Mouse (Mus musculus) forebrain, postnatal 0 days (tissue): Measurements from ENCODE around the gene Abcd3. TPM values are rescaled to one million over a fixed set of nuclear protein-coding genes. Genes with fewer than 3 reads are reported as not detected.

Experiments
- ATAC-seq: fragments of 200-750 bp; cut with Nextera tagmentation; 2 replicates; pipeline ENCODE4 v1.8.0; 2017; ENCODE audit warnings: mild to moderate bottlenecking, moderate library complexity
- DNase-seq: peaks from one replicate; pipeline ENCODE4 v3.0.0-alpha.2; 2015
- H3K27ac ChIP-seq: fragments of 300-500 bp; sonication (generic); 2 replicates; pipeline ENCODE4 v1.5.1; 2014; ENCODE audit warnings: low read depth, mild to moderate bottlenecking, antibody characterized with exemption, low read length, moderate library complexity, mixed read lengths
- H3K27me3 ChIP-seq: fragments of 300-500 bp; sonication (generic); 2 replicates; pipeline ENCODE4 v1.6.1; 2014; ENCODE audit warnings: mild to moderate bottlenecking, low read length, mixed read lengths; ENCODE audit not compliant: insufficient read depth
- H3K36me3 ChIP-seq: fragments of 300-500 bp; sonication (generic); 2 replicates; pipeline ENCODE4 v1.6.1; 2014; ENCODE audit warnings: mild to moderate bottlenecking, moderate library complexity; ENCODE audit not compliant: insufficient read depth
- H3K4me1 ChIP-seq: fragments of 300-500 bp; sonication (generic); 2 replicates; pipeline ENCODE4 v1.6.1; 2014; ENCODE audit warnings: antibody characterized with exemption; ENCODE audit not compliant: insufficient read depth
- H3K4me2 ChIP-seq: fragments of 300-500 bp; sonication (generic); 2 replicates; pipeline ENCODE4 v1.6.1; 2014; ENCODE audit warnings: low read depth, mild to moderate bottlenecking, moderate library complexity
- H3K4me3 ChIP-seq: fragments of 300-500 bp; sonication (generic); 2 replicates; pipeline ENCODE4 v1.5.1; 2014; ENCODE audit warnings: low read depth, low read length, mixed read lengths
- H3K9ac ChIP-seq: fragments of 300-500 bp; sonication (generic); 2 replicates; pipeline ENCODE4 v1.6.1; 2014; ENCODE audit warnings: mild to moderate bottlenecking
- H3K9me3 ChIP-seq: fragments of 300-500 bp; sonication (generic); 2 replicates; pipeline ENCODE4 v1.6.1; 2016; ENCODE audit warnings: low read length
- CTCF ChIP-seq: sonication (generic); IDR thresholded peaks from 2 replicates; pipeline ENCODE4 v1.5.1; 2016; ENCODE audit warnings: antibody characterized with exemption, control low read depth, low read depth
- WGBS: fragments of 180-500 bp; shearing (Covaris S2); extraction: QIAGEN DNeasy Blood & Tissue Kit; methylation state at CpG from one replicate; pipeline ENCODE4 v1.1.7; 2014; 5-methylcytosine and 5-hydroxymethylcytosine counted together
- polyA plus RNA-seq: library from polyadenylated mRNA; unstranded; fragments of >200 nt; fragmentation: Nextera tagmentation; extraction: Ambion mirVana; gene quantifications from 2 replicates; pipeline ENCODE4 v1.2.1, GENCODE M21; 2015
- total RNA-seq: library from RNA; depleted of rRNA; stranded (reverse); fragments of >200 nt; gene quantifications from 2 replicates; pipeline ENCODE4 v1.2.3, GENCODE M21; 2014; rRNA removed

Abcd3 gene
- total and polyA plus RNA-seq, 2 experiments from 2014 or later = 65.7 to 72.8 TPM

- Histone ChIP-seq H3K36me3 (no peaks in the 10 kb centered on the region), H3K27me3 (no peaks in the 10 kb centered on the region), H3K4me2 (no peak overlapping the region), H3K4me1 (no peaks in the 10 kb centered on the region), H3K27ac (no peak overlapping the region), H3K9me3 (no peaks in the 10 kb centered on the region), H3K4me3 (no peak overlapping the region), H3K9ac (no peak overlapping the region)
- TF ChIP-seq CTCF = no peak
- WGBS = 36% methylated on average over 8 of the region's 8 CpGs
- ATAC-seq = no peak
- no peak for DNase-seq
Measured at GRCm38 (mm10) chr3:121713816-121714215, 101.3 kb downstream of the Abcd3 start.

- no peak for DNase-seq
- no peak for ATAC-seq
- Histone ChIP-seq H3K9ac (no peak overlapping the region), H3K4me2 (no peak overlapping the region), H3K27me3 (no peaks in the 10 kb centered on the region), H3K4me3 (no peak overlapping the region), H3K9me3 (no peaks in the 10 kb centered on the region), H3K27ac (no peak overlapping the region), H3K4me1 (no peaks in the 10 kb centered on the region), H3K36me3 (no peaks in the 10 kb centered on the region)
- 72% methylated on average over 17 of the region's 17 CpGs for WGBS
- no peak for TF ChIP-seq CTCF
Measured at GRCm38 (mm10) chr3:121713151-121713701, 101.9 kb downstream of the Abcd3 start.

GRCm38 (mm10) chr3:121712222-121712621 is 102.9 kb downstream of the Abcd3 start:
- Histone ChIP-seq H3K9me3 (no peaks in the 10 kb centered on the region), H3K36me3 (no peaks in the 10 kb centered on the region), H3K27me3 (no peaks in the 10 kb centered on the region), H3K4me1 (no peaks in the 10 kb centered on the region), H3K4me2 (no peak overlapping the region), H3K27ac (no peak overlapping the region), H3K9ac (no peak overlapping the region), H3K4me3 (no peak overlapping the region)
- DNase-seq (no peak), ATAC-seq (no peak)
- WGBS = 81% methylated on average over 4 of the region's 4 CpGs
- TF ChIP-seq CTCF = no peak

DNA sequence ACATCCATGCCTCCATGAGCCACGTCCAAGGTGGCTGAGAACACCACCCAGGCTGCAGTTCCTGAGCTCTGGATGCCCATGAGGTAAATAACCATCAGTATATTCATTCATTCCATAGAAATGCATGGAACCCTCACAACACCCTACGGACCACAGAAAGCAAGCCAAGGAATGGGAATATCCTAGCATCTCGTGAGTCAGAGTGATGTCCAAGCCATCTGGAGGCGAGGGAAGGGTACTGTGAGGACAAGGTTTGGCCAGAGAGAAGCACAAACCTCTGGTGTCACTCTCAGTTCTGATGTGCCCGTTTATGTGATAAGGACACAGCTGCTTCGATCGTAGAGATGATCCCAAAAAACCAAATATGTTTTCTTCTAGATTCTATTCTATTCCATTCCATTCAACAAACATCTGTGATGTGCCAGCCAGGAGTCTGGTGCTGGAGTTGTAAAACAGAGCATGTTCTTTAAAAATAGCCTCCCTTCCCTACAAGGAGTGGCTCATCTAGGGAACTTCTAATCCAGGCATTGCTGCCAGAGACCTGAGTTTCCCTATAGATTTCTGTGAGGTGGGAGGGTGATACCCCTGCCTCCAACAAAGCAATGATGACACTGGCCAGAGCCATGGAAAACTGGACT is 104.1 kb downstream of the Abcd3 start:
- ATAC-seq = no peak

More for the DNA sequence above, 104.1 kb downstream of the Abcd3 start:
- Histone ChIP-seq H3K9ac (no peak overlapping the region), H3K9me3 (no peaks in the 10 kb centered on the region), H3K4me3 (no peak overlapping the region), H3K27me3 (no peaks in the 10 kb centered on the region), H3K4me1 (no peaks in the 10 kb centered on the region), H3K36me3 (no peaks in the 10 kb centered on the region), H3K4me2 (no peak overlapping the region), H3K27ac (no peak overlapping the region)
- TF ChIP-seq CTCF = no peak
- no peak for DNase-seq
- WGBS = 83% methylated on average over 7 of the region's 7 CpGs

Other genes with a start within 250 kb of the Abcd3 start
- not detected in 2 replicates for gene 4930432M17Rik, start 144.5 kb downstream of the Abcd3 start, total RNA-seq
- not detected in 2 replicates for gene 4930432M17Rik, start 144.5 kb downstream of the Abcd3 start, polyA plus RNA-seq
- 9.7 and 11.5 TPM in 2 replicates for gene F3, start 91.8 kb downstream of the Abcd3 start, total RNA-seq
- 13.4 and 14.2 TPM in 2 replicates for gene F3, start 91.8 kb downstream of the Abcd3 start, polyA plus RNA-seq
- 35.9 and 46.9 TPM in 2 replicates for gene Arhgap29, start 137.2 kb upstream of the Abcd3 start, total RNA-seq
- 12.8 and 14.6 TPM in 2 replicates for gene Arhgap29, start 137.2 kb upstream of the Abcd3 start, polyA plus RNA-seq
- gene Abca4, start 229.1 kb upstream of the Abcd3 start, total RNA-seq = 3.1 and 4.1 TPM in 2 replicates
- 0.94 and 1.1 TPM in 2 replicates for gene Abca4, start 229.1 kb upstream of the Abcd3 start, polyA plus RNA-seq